Mouse (Mus musculus) left cerebral cortex, postnatal 36 days (tissue): ENCODE data around the gene Tmcc1. TPM values are rescaled to one million over a fixed set of nuclear protein-coding genes. Genes with fewer than 3 reads are reported as not detected.
"Not testable (repeated sequence)": the region's sequence is repeated elsewhere in the genome, so short reads cannot be mapped to it uniquely, and the experiment has no call there.

ENCODE experiments used
- DNase-seq, 2 experiments: peaks; one replicate each; pipeline ENCODE4 v3.0.0; 2021 to 2022; ENCODE audit warnings: low spot score in 2 of 2, mixed read lengths in 1 of 2
- intact Hi-C: fragments of 180-260 bp; cut with DNase I; formaldehyde crosslinking; loops from one replicate; pipeline ENCODE4 v1.15.1; 2025
- total RNA-seq, 2 experiments: library from RNA; stranded (reverse); gene quantifications; 2 replicates each; pipeline ENCODE4 v1.2.3; 2021

The Tmcc1 gene
- total RNA-seq, 2 experiments from 2014 or later, result 63.0 to 76.8 TPM

DNA sequence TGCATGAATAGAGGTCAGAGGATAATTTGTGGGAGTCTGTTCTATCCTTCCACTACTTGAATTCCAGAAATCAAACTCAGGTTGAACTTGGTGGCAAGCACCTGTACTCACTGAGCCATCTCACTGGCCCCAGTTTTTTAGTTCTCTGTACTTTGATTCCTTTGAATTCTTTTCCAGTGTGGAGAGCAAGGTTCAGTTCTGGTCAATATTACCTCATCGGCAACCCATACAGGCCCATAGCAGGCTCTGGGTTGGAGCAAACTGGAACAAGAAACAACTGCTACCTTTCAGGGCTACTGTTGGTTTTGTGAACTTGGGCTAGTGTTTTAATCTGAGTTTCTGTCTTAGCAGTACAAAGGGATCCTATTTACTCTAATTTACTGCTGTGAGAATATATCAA lies 107.2 kb downstream of the Tmcc1 start:
- intact Hi-C loops, result no loop called here
- DNase-seq, result no peak

DNA sequence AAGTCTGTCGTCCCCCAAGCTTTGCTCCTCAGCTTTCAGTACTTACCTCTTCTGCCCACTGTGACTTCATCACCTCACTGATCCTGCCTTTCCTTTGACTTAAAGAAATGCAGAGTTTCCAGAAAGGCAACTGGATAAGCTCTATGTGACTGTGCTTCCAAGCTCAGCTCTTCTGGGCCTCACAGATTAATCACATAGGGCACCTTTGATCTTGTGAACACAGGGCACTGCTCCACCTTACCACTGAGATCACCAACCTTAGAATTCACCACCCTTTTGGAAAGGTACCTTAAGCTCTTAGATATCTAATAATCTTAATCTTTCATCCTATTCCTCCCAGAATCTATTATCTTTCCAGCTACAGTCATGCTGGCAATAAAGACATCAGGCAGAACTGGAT lies 111.0 kb downstream of the Tmcc1 start:
- no peak for DNase-seq
- intact Hi-C loops, result no loop called here

DNA sequence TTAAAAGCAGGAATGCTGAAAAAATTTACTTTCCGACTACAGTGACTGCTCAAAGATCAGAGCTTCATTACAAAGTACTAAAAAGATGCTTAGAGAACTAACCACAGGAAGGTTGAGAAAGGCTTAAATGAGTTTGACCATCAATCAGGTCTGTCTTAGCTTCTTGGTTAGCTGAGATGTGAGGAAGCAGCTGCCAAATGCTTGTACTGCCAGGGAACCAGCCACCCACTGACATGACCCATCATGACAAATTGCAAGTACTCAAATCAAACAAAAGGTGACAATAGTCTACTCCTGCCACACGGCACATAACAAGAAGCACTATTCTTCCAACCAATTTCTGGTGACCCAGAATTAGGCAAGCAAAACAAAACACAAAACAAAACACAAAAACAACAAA lies 111.9 kb downstream of the Tmcc1 start:
- no peak for DNase-seq
- intact Hi-C loops, result no loop called here

DNA sequence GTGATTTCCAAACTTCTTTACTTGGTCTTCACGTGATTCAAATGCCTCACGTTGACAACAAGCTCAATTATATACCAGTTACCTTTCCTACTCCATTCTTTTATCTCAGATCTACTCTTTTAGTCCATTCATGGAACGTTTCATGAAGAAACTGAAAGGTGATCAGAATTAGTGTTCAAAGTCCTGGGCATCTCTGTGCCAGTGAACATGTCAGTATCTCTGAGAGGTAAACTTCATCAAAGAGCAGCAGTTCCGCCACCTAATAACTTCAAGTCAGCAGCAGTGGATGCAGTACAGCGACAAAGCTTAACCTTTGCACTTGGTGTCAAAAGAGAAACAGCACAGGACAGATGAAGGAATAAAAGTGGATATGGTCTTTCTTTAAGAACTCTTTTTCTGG lies 112.5 kb downstream of the Tmcc1 start:
- DNase-seq, result no peak
- intact Hi-C loops, result no loop called here

DNA sequence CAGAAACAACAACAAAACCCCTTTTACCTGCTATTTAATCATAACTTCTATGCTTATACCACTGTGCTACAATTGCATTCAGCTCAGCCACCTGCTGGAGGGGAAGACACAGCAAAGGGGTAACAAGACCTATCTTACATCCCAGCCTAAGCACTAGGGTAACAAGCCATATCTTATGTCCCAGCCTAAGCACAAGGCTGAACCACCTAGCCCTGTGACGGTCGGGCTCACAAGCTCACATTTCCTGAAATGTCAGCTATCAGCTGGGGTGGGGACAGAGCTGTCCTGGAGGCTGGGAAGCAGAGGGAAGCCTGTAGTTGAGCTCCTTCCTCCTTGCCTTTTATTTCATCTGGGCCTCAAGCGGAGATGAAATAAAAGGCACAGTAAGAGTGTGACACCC lies 115.7 kb downstream of the Tmcc1 start:
- intact Hi-C loops, result no loop called here

DNA sequence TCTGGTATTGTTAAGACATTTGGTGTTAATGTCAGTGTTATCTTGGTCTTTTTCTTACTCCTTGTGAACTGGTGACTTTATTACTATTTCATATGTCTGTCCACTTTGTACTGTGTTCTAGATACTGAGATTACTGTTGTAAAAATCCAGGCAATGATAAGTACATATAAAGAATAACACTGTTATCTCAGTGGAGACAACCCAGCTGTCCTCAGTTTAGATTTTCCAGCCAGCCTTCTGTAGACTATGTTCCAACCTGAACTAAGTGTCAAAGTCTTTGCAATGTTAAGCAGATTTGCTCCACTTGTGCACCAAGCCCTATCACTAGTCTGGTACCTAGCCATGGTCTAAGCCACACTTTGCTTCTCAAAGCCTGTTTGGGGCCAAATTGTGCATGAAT lies 118.4 kb downstream of the Tmcc1 start:
- no peak for DNase-seq
- intact Hi-C loops, result no loop called here

More for the DNA sequence above, 115.7 kb downstream of the Tmcc1 start:
- no peak for DNase-seq

DNA sequence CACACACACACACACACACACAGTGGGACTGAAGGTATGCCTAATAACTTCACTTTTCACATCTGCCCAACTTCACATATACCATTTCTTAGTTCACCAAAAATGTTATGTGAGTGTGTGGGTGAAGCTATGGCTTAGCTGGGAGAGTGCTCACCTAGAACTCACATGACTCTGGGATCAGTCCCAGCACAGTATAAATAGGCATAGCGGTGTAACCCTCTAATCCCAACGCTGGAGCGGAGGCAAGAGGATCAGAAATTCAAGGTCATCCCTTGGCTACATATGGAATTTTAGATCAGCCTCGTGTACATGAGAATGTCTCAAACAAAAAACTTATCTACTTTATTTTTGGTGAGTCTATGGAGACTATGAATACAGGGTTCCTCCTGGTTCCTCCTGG lies 119.7 kb downstream of the Tmcc1 start:
- DNase-seq, result no peak
- intact Hi-C loops, result no loop called here

DNA sequence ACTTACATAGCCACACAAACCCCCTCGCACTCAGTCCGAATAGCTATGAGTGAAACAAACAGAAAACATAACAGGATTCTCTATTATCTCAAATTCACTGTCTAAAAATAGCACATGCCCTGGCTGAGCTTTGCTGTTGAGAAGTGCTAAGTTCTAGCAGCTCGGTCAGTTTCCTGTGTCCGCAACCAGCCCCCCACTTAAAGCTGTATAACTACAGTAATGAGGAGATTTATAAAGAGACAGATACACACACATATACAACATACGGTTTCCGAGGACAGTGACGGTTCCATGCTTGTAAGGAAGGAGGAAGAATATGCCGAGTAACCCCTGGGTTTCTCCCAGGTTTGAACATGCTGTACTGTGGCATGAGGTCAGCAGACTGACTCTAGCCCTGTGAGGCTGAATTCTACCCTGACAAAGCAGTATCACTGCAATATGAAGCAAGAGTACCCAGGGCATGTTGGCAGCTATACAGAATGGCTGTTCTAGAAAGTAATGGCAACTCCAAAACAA lies 120.5 kb downstream of the Tmcc1 start:
- intact Hi-C loops, result no loop called here

DNA sequence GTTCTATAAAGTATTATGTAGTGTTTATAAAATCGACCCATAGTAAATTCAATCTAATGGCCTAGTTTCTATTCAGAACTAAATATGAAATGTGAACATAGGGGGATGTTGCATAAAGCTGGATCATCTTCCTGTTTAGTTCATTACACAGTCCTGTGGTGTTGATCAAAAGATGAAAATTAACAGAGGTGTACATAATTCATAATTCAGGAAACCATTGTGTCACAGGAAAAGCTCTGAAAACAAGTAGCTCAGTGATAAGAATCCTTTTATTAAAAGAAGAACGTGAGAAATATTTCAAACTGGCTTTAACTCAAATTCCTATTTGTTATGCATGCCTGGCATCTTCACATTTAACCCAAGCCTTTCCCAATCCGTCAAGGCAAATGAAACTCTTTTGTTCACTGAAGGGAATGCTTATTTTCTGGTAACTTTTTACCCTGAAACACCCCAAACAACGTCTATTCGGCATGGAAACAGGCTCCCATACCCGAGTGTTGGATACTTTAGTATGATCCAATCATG lies 121.0 kb downstream of the Tmcc1 start:
- DNase-seq, result no peak
- intact Hi-C loops, result no loop called here

More for the DNA sequence above, 120.5 kb downstream of the Tmcc1 start:
- no peak for DNase-seq

DNA sequence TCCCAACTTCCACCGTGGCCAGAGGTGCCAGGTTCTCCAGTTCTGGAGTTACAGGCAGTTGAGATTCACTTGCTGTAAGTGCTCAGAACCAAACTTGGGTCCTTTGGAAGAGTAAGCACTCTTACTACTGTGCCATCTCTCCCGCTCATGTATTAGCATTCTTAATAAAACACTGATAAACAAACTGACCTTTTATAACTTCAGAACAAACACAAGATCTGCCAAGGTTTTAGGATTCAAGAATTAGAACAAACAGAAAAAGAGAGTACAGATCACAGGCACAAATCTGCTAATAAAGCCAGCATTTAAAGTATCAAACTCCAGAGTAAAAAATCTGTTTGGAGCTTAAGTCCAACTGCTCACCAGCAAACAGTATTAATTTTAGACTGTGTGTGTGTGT lies 121.5 kb downstream of the Tmcc1 start:
- intact Hi-C loops, result no loop called here
- DNase-seq, result no peak

DNA sequence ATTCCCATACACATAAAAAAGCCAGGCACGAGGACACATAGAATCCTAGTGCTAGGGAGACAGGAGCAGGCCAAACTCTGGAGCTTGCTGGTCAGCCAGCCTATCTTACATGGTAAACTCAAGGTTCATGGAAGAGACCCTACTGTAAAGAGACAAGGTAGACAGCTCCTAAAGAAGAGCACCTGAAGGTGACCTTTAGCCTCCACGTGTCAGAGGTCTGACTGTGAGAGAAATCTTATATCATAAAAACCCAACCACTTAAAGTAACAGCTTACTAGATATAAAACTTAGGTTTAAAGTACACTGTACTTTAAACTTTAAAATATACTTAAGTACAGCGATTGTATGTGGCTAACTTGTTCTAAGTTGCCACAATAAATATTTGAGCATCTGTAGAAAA lies 122.7 kb downstream of the Tmcc1 start:
- DNase-seq, result no peak
- intact Hi-C loops, result no loop called here

DNA sequence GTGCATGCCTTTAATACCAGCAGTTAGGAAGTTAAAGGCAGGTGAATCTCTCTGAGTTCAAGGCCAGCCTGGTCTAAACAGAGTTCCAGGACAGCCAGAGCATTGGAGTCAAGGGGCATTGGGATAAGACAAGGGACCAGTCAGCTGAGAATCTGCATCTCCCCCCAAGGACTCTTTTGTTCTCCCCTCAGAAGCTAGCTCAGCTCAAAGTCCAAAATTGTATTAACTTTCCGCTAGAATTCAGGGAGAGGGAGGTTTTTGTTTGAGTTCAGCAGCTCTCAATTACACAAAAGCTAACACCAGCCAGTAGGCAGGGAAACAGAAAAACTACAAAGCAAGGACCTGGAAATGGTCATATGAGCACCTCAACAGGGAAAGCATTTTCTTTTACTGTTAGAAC lies 129.8 kb downstream of the Tmcc1 start:
- intact Hi-C loops, result no loop called here
- no peak for DNase-seq

DNA sequence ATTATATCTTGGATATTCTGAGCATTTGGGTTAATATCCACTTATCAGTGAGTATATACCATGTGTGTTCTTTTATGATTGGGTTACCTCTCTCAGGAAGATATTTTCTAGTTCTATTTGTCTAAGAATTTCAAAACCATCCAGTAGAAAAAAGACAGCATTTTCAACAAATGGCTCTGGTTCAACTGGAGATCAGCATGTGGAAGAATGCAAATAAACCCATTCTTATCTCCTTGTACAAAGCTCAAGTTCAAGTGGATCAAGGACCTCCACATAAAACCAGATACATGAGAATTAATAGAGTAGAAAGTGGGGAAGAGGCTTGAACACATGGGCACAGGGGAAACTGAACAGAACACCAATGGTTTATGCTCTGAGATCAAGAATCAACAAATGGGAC lies 133.7 kb downstream of the Tmcc1 start:
- DNase-seq, intact Hi-C loops: not testable (repeated sequence)

DNA sequence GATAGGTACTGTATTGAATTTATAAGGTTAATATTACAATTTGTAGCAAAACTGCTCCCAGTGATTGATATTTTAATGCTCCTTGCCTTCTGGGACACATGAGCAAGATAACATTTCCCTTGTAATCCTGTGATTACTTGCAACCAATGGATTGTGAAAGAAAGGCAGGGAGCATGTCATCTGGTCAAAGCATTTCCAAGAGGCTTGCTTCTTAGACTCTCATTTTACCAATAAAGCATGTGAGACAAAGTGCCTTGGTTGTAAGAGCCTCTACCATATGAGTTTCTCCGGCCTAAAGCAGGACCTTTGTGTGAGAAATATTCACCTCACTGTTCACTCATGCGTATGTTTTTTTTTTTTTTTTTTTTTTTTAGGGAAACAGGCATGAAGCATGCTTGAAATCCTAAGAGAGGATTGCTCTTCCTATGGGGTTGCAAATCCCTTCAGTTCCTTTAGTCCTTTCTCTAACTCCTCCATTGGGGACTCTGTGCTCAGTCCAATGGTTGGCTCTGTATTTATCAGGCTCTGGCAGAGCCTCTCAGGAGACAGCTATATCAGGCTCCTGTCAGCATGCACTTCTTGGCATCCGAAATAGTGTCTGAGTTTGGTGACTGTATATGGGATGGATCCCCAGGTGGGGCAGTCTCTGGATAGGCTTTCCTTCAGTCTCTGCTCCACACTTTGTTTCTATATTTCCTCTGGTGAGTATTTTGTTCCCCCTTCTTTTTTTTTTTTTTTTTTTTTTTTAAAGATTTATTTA lies 134.6 kb downstream of the Tmcc1 start:
- intact Hi-C loops, result no loop called here
- no peak for DNase-seq

DNA sequence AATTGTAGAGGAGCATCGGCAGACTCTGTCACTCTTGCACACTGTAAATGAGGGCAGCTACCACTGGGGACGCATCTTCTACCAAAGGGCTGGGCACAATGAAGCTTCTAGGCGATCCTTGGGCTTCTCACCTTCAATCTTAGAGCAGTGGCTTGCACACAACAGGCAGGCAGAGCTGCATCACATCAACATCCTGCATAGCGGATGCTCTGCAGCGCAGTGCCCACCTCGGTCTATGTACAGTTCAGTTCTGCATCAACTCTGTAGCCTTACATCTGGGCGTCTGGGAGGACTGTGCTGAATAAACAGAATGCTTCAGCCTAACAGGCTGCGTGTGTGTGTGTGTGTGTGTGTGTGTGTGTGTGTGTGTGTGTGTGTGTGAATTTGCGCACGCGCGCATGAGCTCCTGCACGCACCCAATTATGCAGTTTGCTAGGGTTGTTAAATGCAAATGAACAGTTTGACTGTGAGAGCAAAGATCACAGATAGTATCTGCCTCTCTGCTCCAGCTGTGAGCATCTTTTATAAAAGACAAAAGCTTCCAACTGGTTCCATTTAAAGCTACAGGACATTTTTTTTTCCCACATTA lies 136.5 kb downstream of the Tmcc1 start:
- intact Hi-C loops, result loop anchor here (1.0 kb wide), 1 partner anchor 13 kb away; no protein-coding TSS in a partner anchor
- DNase-seq, result peak; percentile 59 to 71

DNA sequence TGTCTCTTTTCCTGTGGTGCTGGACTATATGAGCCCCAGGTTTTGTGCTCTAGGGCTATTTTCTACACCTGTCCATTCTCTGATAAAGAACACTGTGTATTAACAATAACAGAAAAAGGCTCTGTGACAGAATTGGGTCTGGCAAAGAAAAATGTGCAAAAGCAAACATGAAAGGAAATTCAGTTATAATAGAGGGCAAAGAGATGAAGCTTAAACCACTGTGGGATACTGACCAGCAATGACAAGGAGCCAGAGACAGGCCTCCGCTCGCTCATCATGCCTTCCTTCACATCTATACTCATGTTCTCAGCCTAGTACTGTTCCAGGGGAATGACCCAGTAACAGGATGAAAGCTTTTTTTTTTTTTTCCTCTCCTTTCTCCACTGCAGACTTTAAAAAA lies 137.5 kb downstream of the Tmcc1 start:
- no peak for DNase-seq
- intact Hi-C loops, result loop anchor here (1.0 kb wide), 1 partner anchor 12 kb away; no protein-coding TSS in a partner anchor

DNA sequence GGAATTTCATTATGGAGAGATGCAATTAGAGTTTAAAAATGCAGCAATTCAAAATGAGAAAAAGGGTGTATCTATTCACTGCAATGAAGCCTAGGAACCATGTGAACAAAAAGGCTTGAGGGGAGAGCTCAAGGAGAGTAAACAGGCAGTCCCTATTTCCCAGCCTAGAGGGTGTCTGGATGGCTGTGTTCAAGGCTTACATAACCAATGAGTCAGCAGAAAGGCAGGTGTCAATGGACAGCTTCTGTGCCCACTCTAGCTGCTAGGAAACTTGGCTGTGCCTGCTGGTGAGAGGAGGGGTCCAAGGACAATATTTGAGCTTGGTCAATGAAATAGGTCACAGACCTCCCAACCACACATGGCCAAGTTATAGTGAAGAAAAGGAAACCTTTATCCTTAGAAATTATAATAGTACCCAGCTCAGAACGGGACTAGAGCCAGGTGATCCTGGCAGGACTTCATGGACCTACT lies 138.2 kb downstream of the Tmcc1 start:
- intact Hi-C loops, result no loop called here

DNA sequence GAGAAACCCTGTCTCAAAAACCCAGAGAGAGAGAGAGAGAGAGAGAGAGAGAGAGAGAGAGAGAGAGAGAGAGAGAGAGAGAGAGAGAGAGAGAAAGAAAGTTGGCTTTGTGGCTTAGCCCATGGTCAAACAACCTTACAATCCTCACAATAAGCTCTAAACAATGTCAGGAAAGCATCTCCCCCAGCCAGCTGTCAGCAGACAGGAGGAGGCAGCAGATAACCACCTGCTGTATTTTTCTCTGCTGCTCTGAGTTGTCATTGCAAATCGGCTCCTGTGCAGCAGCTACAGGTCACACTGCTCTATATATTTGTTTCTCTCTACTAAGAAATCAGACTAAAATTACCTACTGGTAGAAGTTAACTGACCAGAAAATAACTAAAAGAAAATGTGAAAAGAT lies 145.4 kb downstream of the Tmcc1 start:
- no peak for DNase-seq
- intact Hi-C loops, result no loop called here

More for the DNA sequence above, 138.2 kb downstream of the Tmcc1 start:
- DNase-seq, result peak; percentile 64 to 69

DNA sequence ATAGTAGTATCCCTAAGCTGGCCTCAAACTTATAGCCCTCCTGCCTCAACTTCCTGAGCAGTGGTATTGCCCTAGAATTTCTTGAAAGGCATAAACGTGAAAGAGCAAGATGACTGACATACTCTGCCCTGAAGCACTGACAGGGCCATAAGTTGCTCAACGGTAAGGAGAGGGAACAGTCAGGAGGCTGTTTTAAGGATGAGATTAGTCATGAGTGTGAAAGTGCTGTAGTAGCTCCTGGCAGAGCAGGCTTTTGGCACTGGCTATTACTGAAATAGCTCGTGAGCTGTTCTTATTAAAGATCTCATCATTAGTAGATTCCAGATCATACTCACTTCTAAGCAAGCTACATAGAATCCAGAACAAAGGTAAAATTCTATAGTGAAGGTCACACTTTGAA lies 145.9 kb downstream of the Tmcc1 start:
- intact Hi-C loops, result no loop called here
- DNase-seq, result no peak

DNA sequence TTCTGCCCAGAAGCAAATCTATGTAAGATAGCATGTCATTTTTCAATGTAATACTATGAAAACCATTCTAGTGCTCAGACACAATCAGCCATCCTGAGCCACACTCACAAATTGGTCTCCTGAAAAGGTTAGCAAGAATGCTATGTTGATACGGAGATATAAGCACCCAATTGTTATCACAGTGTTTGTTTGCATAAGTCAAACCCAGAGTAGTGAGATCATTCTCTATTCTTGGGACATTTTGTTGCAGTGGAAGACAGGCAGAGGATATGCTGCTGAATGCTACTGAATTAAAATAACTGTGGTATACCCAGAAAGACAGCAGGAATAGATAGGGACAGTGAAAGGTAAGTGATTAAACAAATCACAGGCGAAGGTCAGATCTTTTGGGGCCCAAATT lies 149.2 kb downstream of the Tmcc1 start:
- DNase-seq, result no peak
- intact Hi-C loops, result no loop called here

DNA sequence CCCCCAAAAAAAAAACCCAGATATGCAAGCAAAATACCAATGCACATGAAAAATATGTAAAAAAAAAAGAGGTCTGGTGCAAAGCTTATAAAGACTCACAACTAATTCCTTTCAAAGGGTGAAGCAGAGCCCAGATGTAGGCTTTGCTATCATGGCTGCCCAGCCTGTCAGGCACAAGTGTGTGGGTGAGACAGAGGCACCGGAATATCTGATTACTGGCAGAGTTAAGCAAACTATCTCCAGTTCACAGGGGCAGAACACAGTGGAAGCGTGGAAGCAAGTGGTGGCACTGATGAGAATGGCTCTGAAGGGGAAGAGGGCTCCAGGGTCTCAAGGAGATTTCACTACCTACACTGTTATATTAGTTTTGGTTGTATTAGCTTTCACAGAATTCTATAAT lies 155.1 kb downstream of the Tmcc1 start:
- intact Hi-C loops, result no loop called here
- DNase-seq, result no peak
